Mouse (Mus musculus): Measurements from ENCODE around the gene Timm13.

Gene Timm13

GRCm38 (mm10) chr10:80904004-80904693, 3.4 kb upstream of the Timm13 start:
- in situ Hi-C loops (cut with MboI, MseI): no loop called here

DNA sequence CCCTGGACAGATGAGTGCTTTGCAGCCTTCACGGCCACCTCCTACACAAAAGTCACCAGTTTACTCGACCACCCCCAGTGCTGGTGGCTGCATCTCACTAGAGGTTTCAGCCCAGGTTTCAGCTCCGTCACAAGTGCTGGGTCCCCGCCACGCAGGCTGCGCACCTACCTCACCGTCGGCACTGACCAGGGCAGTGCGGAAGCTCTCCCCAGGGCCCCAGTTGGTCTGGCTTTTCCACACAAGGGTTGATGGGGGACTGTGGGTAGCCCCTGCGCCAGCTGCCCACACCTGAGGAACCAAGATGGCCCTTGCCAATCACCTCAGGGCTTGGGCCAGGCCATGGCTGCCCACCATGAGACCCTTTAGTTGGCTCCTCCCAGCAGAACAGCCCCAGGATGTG, 2.5 kb upstream of the Timm13 start:
- in situ Hi-C loops (cut with MboI, MseI): no loop called here

DNA sequence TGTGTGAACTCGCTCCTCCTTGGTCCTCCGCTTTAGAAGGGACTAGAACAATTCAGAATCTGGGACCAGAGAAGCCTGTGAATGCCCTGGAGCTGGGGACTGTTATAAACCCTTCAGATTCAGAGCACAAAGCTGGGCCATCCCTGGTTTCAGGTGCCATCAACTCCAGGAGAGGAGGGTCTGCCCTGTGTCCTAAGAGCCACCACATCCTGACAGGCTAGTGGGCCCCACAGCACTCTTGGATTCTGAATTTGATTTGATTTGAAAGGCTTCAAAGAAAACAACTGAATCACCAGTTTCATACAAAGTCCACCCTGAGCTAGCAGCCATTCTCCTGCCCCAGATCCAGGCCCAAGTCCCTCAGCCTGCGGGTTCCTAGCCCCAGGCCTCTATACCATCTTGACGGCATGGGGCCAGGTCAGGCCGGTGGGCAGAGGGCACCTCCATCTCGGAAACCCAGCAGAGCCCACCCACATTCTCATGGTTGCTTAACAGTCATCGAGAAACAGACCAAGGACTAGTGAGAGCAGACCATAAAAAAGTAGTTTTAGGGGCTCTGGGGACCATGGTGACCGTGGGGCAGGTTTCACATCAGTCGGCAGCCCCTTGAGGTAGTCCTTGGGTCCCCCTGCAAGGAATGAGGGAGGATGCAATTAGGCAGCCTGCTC, 1.6 kb upstream of the Timm13 start:
- in situ Hi-C loops (cut with MboI, MseI): no loop called here

DNA sequence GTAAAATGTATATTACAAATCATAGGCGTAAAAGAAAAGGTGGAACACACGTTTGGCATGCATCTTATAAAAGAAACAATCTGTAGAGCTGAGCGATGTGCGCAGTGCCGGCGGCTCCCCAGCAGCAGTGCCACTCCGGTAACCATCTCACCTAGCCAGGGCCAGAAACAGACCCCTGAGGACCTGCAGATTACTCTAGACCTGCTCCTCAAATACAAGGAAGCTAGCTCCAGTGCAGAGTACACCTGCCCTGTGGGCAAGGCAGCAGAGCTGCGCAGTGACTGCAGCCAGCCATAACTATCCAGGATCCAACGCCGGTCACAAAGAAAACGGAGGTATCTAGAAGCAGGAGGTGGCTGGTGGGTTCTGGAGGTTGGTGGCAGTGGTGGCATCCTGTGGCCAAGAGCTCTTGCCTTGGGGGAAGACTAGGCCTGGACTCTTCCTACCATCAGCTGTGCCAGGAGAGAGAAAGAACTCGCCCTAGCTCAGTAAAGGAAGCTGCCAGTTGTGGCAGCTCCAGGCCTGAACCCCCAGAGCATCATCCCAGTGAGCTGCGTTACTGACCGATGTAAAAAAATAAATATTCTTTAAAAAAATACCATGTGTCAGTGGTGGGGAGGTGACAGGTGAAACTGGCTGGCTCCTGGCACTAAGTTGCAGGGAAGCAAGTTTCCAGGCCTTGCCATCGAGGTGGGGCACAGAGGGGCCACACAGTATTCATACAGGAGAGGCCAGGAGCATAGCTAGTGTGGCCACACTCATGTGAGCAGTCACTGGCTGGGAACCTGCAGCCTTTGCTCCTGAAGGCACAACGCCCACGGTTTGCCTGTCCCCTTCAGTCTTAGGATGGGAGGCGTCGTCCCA, 872 bp upstream of the Timm13 start:
- in situ Hi-C loops (cut with MboI, MseI): no loop called here

GRCm38 (mm10) chr10:80899591-80900317, 1.0 kb downstream of the Timm13 start:
- in situ Hi-C loops (cut with MboI, MseI): no loop called here

DNA sequence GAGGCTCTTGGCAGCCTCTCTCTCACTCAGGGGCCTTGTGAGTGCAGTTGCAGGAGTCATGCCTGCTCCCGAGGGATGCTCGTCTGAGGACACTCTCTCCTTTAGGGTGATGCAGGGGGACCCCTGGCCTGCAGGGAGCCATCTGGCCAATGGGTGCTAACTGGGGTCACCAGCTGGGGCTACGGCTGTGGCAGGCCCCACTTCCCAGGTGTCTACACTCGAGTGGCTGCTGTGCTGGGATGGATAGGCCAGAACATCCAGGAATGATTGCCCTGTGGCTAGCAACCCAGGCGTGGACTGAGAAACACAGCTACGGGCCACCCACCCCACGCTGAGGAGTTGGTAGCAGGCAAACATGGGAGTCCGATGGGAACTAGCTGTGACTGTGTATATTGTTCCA, 1.7 kb downstream of the Timm13 start:
- in situ Hi-C loops (cut with MboI, MseI): no loop called here

- in situ Hi-C loops (cut with MboI, MseI): no loop called here
Measured at GRCm38 (mm10) chr10:80897861-80898510, 2.8 kb downstream of the Timm13 start.

DNA sequence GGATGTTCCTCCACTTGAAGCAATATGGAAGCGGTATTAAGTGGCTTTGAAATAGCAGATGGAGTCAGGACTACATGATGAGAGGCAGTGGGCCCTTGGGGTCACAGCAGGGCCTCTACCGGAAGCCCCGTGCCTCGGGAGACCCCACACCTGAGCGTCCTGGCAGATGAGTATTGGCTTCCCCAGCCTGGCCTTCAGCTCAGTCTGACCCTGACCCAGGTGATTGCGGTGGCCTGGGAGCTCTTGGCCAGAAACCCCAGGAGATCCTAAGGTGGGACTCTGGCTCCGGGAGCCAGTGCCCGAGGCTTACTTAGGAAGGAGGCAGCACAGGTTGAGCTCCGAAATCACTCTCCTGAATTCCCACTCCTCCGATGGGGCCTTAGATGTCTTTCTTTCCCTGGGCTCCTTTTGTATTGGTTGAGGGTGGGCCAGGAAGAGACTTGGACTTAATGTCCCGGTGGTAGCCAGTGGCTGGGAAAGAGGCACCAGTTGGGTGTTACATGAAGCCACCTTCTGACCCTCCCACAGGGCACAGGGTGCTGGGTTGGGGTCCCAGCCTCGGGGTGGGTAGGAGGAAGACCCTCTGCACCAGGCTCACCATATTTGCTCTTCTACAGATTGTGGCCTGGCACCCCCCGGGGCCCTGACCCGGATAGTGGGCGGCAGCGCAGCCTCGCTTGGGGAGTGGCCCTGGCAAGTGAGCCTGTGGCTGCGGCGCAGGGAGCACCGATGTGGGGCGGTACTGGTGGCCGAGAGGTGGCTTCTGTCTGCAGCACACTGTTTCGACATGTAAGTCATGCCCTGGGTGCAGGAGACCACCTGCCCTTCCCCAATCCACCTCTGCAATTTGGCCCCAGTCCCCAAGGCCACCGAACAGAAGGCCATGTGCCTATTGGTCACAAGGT, 3.9 kb downstream of the Timm13 start:
- in situ Hi-C loops (cut with MboI, MseI): no loop called here

DNA sequence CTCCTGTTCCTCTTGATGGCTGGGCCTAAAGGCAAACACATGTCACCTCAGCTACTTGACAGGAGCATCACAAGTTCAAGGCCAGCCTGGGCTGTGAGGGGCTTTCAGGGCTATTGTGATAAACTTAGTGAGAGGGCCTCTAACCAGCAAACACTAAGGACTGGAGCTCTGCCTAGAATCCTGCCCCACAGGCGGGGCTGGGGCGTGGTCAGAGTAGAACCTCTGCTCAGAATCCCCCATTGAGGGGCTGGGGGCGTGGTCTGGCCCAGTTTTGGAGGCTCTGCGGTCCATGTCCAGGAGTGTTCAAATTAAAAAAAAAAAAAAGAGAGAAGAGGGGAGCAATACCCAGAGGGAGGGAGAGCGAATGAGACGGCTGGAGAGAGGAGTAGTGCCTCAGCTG, 5.1 kb downstream of the Timm13 start:
- in situ Hi-C loops (cut with MboI, MseI): no loop called here

DNA sequence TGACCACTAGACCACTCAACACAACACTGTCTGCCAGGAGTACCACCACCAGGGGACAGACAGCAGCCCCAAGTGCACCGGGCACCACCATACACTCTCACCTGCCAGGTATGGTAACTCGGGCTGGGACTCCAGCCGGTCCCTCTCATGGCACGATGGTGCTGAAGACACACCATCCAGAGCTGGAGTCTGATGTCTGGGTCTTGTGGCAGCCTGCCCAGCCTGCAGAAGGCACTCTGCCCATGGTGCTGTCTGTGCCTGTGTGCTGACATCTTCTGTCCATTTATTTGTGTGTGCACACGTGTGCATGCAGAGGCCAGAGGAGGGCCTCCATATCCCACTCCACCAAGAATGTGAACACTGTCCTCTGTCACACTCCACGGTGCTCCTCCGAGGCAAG, 5.7 kb downstream of the Timm13 start:
- in situ Hi-C loops (cut with MboI, MseI): no loop called here

- in situ Hi-C loops (cut with MboI, MseI): no loop called here
Measured at GRCm38 (mm10) chr10:80887181-80887580, 13.6 kb downstream of the Timm13 start.

DNA sequence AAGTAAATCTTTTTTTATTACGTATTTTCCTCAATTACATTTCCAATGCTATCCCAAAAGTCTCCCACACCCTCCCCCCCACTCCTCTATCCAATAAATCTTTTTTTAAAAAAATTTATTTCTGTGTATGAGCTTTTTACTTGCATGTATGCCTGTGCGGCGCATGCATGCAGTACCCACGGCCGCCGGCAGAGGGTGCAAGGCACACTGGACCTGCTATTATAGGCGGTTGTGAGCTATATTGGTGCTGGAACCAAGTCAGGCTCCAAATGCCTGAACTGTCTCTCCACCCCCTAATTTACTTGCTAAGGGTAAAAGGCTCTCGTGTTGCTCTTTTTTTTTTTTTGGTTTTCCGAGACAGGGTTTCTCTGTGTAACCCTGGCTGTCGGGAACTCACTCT, 19.5 kb downstream of the Timm13 start:
- in situ Hi-C loops (cut with MboI, MseI): no loop called here

DNA sequence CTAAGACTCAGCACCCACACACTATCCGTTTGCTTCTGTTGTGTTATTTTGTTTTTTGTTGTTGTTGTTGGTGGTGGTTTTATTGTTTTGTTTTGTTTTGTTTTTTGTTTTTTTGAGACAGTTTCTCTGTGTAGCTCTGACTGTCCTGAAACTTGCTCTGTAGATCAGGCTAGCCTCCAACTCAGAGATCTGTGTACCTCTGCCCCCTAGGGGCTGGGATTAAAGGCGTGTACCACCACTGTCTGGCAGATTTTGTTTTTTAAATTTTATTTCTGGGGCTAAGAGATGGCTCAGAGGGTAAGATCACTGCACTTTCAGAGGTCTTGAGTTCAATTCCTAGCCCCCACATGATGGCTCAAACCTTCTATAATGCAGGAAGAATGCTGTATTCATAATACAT, 19.9 kb downstream of the Timm13 start:
- in situ Hi-C loops (cut with MboI, MseI): no loop called here

GRCm38 (mm10) chr10:80880131-80880641, 20.6 kb downstream of the Timm13 start:
- in situ Hi-C loops (cut with MboI, MseI): no loop called here

DNA sequence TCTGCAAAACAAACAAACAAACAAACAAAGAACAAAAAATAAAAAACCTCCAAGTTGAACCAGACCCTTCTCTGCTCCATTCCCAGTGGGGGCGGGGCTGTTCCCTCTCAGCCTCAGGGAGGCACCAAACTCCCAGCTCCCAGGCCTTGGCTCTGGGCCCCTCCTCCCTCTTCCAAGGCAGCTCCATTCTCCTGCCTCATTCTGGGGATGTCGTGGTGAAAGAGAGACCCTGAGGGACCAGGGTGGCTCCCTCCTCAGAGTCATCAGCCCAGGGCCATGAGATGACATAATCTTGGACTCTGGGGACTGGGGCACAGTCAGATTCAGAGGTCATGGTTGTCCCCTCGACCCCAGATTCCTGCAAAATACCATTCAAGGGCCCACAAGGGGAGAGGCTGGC, 24.2 kb downstream of the Timm13 start:
- in situ Hi-C loops (cut with MboI, MseI): loop anchor here (5.0 kb wide), 3 partner anchors 64 to 129 kb away; partner anchors contain the start of gene Jsrp1

- in situ Hi-C loops (cut with MboI, MseI): loop anchor here (5.0 kb wide), 3 partner anchors 64 to 129 kb away; partner anchors contain the start of gene Jsrp1
Measured at GRCm38 (mm10) chr10:80876028-80876427, 24.7 kb downstream of the Timm13 start.

DNA sequence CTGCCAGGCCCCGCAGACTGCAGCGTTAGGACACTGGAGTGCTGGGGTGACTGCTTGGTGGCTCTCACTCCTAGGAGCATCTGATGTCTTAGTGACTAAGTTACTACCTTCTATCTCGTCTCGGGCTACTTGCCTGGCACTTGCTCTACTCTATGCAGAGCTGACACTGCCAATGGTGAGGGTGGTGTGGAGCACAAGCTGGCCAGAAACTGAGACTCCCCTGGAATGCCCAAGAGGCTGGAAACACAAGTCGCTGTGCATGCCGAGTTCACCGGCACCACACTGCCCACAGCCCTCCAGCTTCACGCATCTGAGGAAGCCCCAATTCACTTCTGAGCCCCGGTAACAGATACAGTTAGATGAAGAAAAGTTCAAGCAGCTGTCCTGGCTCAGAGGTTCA, 26.7 kb downstream of the Timm13 start:
- in situ Hi-C loops (cut with MboI, MseI): no loop called here

GRCm38 (mm10) chr10:80871581-80871980, 29.2 kb downstream of the Timm13 start, which contains the start of gene Tmprss9:
Gene Tmprss9, plus strand, starts transcription at chr10:80871848.
- in situ Hi-C loops (cut with MboI, MseI): no loop called here

- in situ Hi-C loops (cut with MboI, MseI): no loop called here
Measured at GRCm38 (mm10) chr10:80870993-80871392, 29.8 kb downstream of the Timm13 start.

DNA sequence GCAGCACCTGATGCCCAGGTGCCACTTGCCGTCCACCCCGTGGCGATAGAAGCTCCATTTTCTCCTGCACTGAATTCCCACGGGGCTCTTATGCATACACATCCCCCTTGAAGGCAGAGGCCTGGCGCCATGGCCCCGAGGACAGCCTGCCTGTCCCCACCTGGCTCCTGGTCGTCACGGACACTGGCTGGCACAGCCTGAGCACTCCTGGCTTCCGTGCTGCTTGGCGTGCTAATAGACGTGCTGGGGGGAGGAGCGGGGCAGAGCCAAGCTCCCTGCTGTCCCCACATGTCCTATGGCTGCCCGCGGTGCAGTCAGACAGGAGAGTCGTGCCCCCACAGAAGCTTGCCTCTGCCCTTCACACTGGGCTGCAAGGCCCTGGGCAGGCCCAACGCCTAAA, 36.3 kb downstream of the Timm13 start:
- in situ Hi-C loops (cut with MboI, MseI): no loop called here

Measured in regulatory T cell (primary cell).